Mouse (Mus musculus): ENCODE results near the gene Flvcr1. TPM values are rescaled to one million over a fixed set of nuclear protein-coding genes. Genes with fewer than 3 reads are reported as not detected.

Gene Flvcr1
- total and polyA plus RNA-seq, 3 experiments, result 37.5 to 86.8 (median 47.9) TPM

DNA sequence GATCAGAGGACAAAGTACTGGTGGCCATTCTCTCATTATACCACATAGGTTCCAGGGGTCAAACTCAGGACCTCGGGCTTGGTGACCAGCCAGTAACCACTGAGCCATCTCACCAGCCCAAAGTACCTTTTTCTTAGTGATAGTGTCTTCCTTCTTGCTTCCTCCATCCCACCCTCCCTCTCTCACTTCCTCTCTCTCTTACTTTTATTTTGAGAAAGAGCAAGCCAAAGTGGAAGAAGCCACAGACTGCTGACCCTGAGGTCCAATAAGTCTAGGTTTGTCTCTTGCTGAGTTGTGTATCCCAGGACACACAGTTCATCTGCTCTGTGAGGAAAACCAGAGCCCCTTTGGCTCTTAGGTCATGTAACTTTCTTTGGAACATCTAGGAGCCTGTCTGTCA, 45.5 kb downstream of the Flvcr1 start:
- dilution Hi-C loops (cut with MboI; ENCODE audit: extremely low pct_ligation_motif_present, extremely low pct_unique_long_range_greater_than_20kb, low sequenced_read_pairs), result no loop called here
- TF ChIP-seq KAT2A (IDR thresholded peaks at IDR 0.05; ENCODE audit: insufficient replicate concordance, low read length), result no peak
- TF ChIP-seq EP300 (IDR thresholded peaks at IDR 0.05; ENCODE audit: low read length), result peak; percentile 63
- TF ChIP-seq PAX5 (IDR thresholded peaks at IDR 0.05; ENCODE audit: low read length), result no peak
- no peak for TF ChIP-seq HCFC1 (IDR thresholded peaks at IDR 0.05; ENCODE audit: low read depth, low read length)
- TF ChIP-seq IRF4 (IDR thresholded peaks at IDR 0.05; ENCODE audit: low read depth, low read length), result peak; percentile 60; the same call in 1 of the 2 replicates
- TF ChIP-seq RAD21 (IDR thresholded peaks at IDR 0.05; ENCODE audit: low read depth, low read length), result no peak
- TF ChIP-seq MAX (IDR thresholded peaks at IDR 0.05; ENCODE audit: low read length), result no peak
- TF ChIP-seq MEF2A (IDR thresholded peaks at IDR 0.05; ENCODE audit: borderline replicate concordance, low read depth, low read length), result 0 out of 2 replicates have a peak, but pooled peaks have one; percentile 32
- H3K79me2 ChIP-seq (replicated peaks; ENCODE audit: control insufficient read depth, extremely low read depth, insufficient read depth, poor library complexity, severe bottlenecking), result no peaks in the 10 kb centered on the region
- no peak overlapping the region for H3K4me3 ChIP-seq (replicated peaks in 1 of 3; ENCODE audit: low read depth in 2 of 3, low read length in 2 of 3, poor library complexity in 1 of 3)
- H3K27me3 ChIP-seq (replicated peaks), result peaks cover 6% of the 10 kb centered on the region
- peaks cover 6% of the 10 kb centered on the region for H3K9me3 ChIP-seq (replicated peaks; ENCODE audit: low read length)
- in situ Hi-C loops (cut with MboI; ENCODE audit: low pct_ligation_motif_present, low pct_unique_long_range_greater_than_20kb, low sequenced_read_pairs), result no loop called here
- no peak overlapping the region for H3K27ac ChIP-seq (ENCODE audit: insufficient read depth, low read depth)
- DNase-seq (ENCODE audit: extremely low read depth), result no peak
- no peaks in the 10 kb centered on the region for H3K36me3 ChIP-seq (replicated peaks in 1 of 2; ENCODE audit: control insufficient read depth in 1 of 2, insufficient read depth in 1 of 2, low read length in 1 of 2)
- H3K4me2 ChIP-seq (ENCODE audit: insufficient read depth, low read depth, poor library complexity, severe bottlenecking), result peak overlapping the region; percentile 6; the same call in 1 of the 2 replicates
- no peak overlapping the region for H3K9ac ChIP-seq (ENCODE audit: insufficient read depth, low read depth)
- peaks cover 11 to 27% of the 10 kb centered on the region in 2 experiments for H3K4me1 ChIP-seq (ENCODE audit: control insufficient read depth in 1 of 2, insufficient read depth in 2 of 2)

DNA sequence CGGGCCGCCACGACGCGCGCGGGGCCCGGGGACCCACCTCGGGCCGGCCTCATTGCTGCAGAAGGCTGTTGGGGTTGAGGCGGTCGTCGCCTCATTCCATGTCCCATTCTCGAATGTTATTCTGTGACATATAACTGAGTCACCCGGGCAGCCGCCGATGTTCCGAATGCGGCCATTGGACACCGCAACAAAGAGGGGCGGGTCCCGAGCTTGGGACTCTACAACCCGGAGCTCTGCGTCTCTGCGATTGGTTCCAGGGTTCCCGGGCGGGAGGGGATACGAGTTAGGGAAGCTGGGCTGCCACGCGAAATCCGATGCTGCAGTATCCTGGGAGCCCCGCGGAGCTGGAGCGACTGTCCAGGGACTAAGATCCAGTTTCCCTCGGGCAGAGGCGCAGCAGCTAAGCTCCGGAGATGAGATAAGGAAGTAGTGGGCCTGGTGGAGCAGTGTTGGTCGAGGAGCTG, 46.8 kb downstream of the Flvcr1 start, which contains the start of gene Vash2:
Gene Vash2 (minus strand): TSS at position 197 of the 464 bp plus-strand sequence.
- no peak for DNase-seq (ENCODE audit: extremely low read depth)
- in situ Hi-C loops (cut with MboI; ENCODE audit: low pct_ligation_motif_present, low pct_unique_long_range_greater_than_20kb, low sequenced_read_pairs) (no loop called here), dilution Hi-C loops (cut with MboI; ENCODE audit: extremely low pct_ligation_motif_present, extremely low pct_unique_long_range_greater_than_20kb, low sequenced_read_pairs) (no loop called here)
- Histone ChIP-seq H3K27ac (ENCODE audit: insufficient read depth, low read depth) (no peak within 1 kb of the TSS), H3K27me3 (replicated peaks) (peaks cover 6% of the 10 kb centered on the region), H3K9me3 (replicated peaks; ENCODE audit: low read length) (peaks cover 6% of the 10 kb centered on the region), H3K9ac (ENCODE audit: insufficient read depth, low read depth) (no peak within 1 kb of the TSS), H3K4me3 (replicated peaks in 1 of 3; ENCODE audit: low read depth in 2 of 3, low read length in 2 of 3, poor library complexity in 1 of 3) (peak within 1 kb of the TSS in 2 of 3 experiments; percentile 15 to 38), H3K79me2 (replicated peaks; ENCODE audit: control insufficient read depth, extremely low read depth, insufficient read depth, poor library complexity, severe bottlenecking) (no peaks in the 10 kb centered on the region), H3K4me1 (ENCODE audit: control insufficient read depth in 1 of 2, insufficient read depth in 2 of 2) (peaks cover 11 to 27% of the 10 kb centered on the region in 2 experiments), H3K36me3 (replicated peaks in 1 of 2; ENCODE audit: control insufficient read depth in 1 of 2, insufficient read depth in 1 of 2, low read length in 1 of 2) (no peaks in the 10 kb centered on the region), H3K4me2 (ENCODE audit: insufficient read depth, low read depth, poor library complexity, severe bottlenecking) (peak within 1 kb of the TSS; percentile 24; the same call in 1 of the 2 replicates)
- TF ChIP-seq RAD21 (IDR thresholded peaks at IDR 0.05; ENCODE audit: low read depth, low read length), result no peak
- TF ChIP-seq MEF2A (IDR thresholded peaks at IDR 0.05; ENCODE audit: borderline replicate concordance, low read depth, low read length), result no peak
- TF ChIP-seq UBTF (IDR thresholded peaks at IDR 0.05; ENCODE audit: low read depth, low read length), result no peak
- no peak for TF ChIP-seq CTCF (conservative IDR thresholded peaks at IDR 0.05 in 1 of 2, IDR thresholded peaks at IDR 0.05 in 1 of 2; ENCODE audit: low read depth in 2 of 2, low read length in 2 of 2)
- TF ChIP-seq PAX5 (IDR thresholded peaks at IDR 0.05; ENCODE audit: low read length), result no peak
- TF ChIP-seq POLR2A (IDR thresholded peaks at IDR 0.05; ENCODE audit: low read depth, low read length), result no peak
- TF ChIP-seq ELF1 (IDR thresholded peaks at IDR 0.05; ENCODE audit: low read depth, low read length), result no peak
- no peak for TF ChIP-seq MXI1 (IDR thresholded peaks at IDR 0.05; ENCODE audit: low read depth, low read length)
- no peak for TF ChIP-seq EP300 (IDR thresholded peaks at IDR 0.05; ENCODE audit: low read length)
- no peak for TF ChIP-seq MAFK (IDR thresholded peaks at IDR 0.05; ENCODE audit: insufficient replicate concordance, low read length)
- no peak for TF ChIP-seq ZKSCAN1 (IDR thresholded peaks at IDR 0.05; ENCODE audit: borderline replicate concordance, low read depth, low read length)
- no peak for TF ChIP-seq GABPA (IDR thresholded peaks at IDR 0.05; ENCODE audit: insufficient replicate concordance, low read depth, low read length)
- TF ChIP-seq MYC (IDR thresholded peaks at IDR 0.05; ENCODE audit: low read depth, low read length), result no peak
- TF ChIP-seq ZMIZ1 (IDR thresholded peaks at IDR 0.05; ENCODE audit: low read depth, low read length), result no peak
- no peak for TF ChIP-seq KAT2A (IDR thresholded peaks at IDR 0.05; ENCODE audit: insufficient replicate concordance, low read length)
